Mouse (Mus musculus) heart, embryonic 15.5 days (tissue): Measurements from ENCODE around the gene Hivep3. TPM values are rescaled to one million over a fixed set of nuclear protein-coding genes. Genes with fewer than 3 reads are reported as not detected.

ENCODE experiments used
- ATAC-seq: fragments of 200-750 bp; cut with Nextera tagmentation; replicated peaks from 2 replicates; pipeline ENCODE4 v1.8.0; 2017; ENCODE audit warnings: low read depth, moderate TSS enrichment; ENCODE audit not compliant: insufficient number of reproducible peaks, insufficient read depth, low FRiP score
- H3K27ac ChIP-seq: fragments of 300-500 bp; sonication (generic); 2 replicates; pipeline ENCODE4 v1.5.1; 2015; ENCODE audit warnings: mild to moderate bottlenecking, inconsistent platforms
- H3K27me3 ChIP-seq: fragments of 300-500 bp; sonication (generic); 2 replicates; pipeline ENCODE4 v1.6.1; 2015; ENCODE audit warnings: inconsistent platforms
- H3K36me3 ChIP-seq: fragments of 300-500 bp; sonication (generic); 2 replicates; pipeline ENCODE4 v1.6.1; 2015; ENCODE audit warnings: mild to moderate bottlenecking, inconsistent platforms
- H3K4me1 ChIP-seq: fragments of 300-500 bp; sonication (generic); replicated peaks from 2 replicates; pipeline ENCODE4 v1.6.1; 2015; ENCODE audit warnings: inconsistent platforms
- H3K4me2 ChIP-seq: fragments of 300-500 bp; sonication (generic); 2 replicates; pipeline ENCODE4 v1.6.1; 2015; ENCODE audit warnings: inconsistent platforms, mild to moderate bottlenecking, moderate library complexity
- H3K4me3 ChIP-seq: fragments of 300-500 bp; sonication (generic); 2 replicates; pipeline ENCODE4 v1.5.1; 2015; ENCODE audit warnings: mild to moderate bottlenecking, inconsistent platforms
- H3K9ac ChIP-seq: fragments of 300-500 bp; sonication (generic); 2 replicates; pipeline ENCODE4 v1.6.1; 2015; ENCODE audit warnings: mild to moderate bottlenecking, inconsistent platforms
- H3K9me3 ChIP-seq: fragments of 300-500 bp; sonication (generic); replicated peaks from 2 replicates; pipeline ENCODE4 v1.6.1; 2016; ENCODE audit warnings: inconsistent platforms
- WGBS: fragments of 180-500 bp; shearing (Covaris S2); methylation state at CpG from one replicate; pipeline ENCODE4 v1.1.7; 2015; ENCODE audit warnings: mixed read lengths; 5-methylcytosine and 5-hydroxymethylcytosine counted together
- polyA plus RNA-seq: library from polyadenylated mRNA; unstranded; fragments of >200 nt; fragmentation: Nextera tagmentation; extraction: Ambion mirVana; gene quantifications from 2 replicates; pipeline ENCODE4 v1.2.1, GENCODE M21; 2015

The Hivep3 gene
- polyA plus RNA-seq, 1 experiment from 2014 or later: 6.7 TPM

DNA sequence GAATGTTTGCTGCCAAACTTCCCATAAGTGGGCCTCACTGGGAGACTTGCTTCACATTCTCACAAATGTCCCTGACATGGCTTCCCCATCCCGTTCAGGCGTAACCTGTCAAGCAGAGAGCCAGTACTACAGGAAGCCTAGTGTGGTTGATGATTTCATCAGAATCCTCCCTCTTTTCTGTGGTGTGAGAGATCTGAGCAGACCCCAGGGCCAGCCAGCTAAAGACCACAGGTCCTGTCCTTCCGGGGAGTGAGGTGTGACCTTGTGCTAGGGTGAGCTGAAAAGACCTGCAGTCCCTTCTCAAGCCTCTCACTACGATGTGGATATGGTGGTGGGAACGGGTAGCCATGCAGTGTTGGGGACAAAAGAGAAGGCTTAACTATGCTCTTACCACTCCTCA lies 348.9 kb downstream of the Hivep3 start:
- Histone ChIP-seq H3K4me3 (no peak overlapping the region), H3K27ac (no peak overlapping the region), H3K4me2 (no peak overlapping the region), H3K36me3 (no peaks in the 10 kb centered on the region), H3K27me3 (no peaks in the 10 kb centered on the region), H3K4me1 (0 out of 2 replicates have a peak, but pooled peaks cover 3% of the 10 kb centered on the region), H3K9me3 (no peaks in the 10 kb centered on the region), H3K9ac (no peak overlapping the region)
- ATAC-seq: no peak
- 71% methylated on average over 5 of the region's 5 CpGs for WGBS

DNA sequence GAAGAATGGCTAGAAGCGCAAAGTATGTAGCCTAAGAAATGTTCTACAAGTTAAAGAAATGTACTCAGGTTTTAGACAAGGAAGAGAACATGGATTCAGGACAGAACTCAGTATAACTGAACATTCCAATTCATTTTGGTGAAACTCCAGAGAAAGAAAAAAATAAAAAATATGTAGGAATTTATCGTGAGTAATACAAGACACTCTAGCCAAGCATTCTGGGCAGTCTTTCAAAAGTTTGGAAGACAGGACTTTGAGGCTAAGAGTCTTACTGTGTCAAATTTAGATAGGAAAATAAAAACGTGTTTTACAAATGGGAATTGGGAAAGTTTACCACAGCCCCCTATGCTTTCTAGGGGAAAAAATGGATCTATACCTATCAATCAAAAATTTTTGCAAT lies 350.1 kb downstream of the Hivep3 start:
- H3K4me2 ChIP-seq: no peak overlapping the region
- H3K27me3 ChIP-seq: no peaks in the 10 kb centered on the region
- no peak for ATAC-seq
- H3K9me3 ChIP-seq: no peaks in the 10 kb centered on the region
- H3K36me3 ChIP-seq: no peaks in the 10 kb centered on the region
- WGBS: 61% methylated on average over 3 of the region's 3 CpGs
- no peak overlapping the region for H3K4me3 ChIP-seq
- no peak overlapping the region for H3K27ac ChIP-seq
- H3K9ac ChIP-seq: no peak overlapping the region
- 0 out of 2 replicates have a peak, but pooled peaks cover 3% of the 10 kb centered on the region for H3K4me1 ChIP-seq

DNA sequence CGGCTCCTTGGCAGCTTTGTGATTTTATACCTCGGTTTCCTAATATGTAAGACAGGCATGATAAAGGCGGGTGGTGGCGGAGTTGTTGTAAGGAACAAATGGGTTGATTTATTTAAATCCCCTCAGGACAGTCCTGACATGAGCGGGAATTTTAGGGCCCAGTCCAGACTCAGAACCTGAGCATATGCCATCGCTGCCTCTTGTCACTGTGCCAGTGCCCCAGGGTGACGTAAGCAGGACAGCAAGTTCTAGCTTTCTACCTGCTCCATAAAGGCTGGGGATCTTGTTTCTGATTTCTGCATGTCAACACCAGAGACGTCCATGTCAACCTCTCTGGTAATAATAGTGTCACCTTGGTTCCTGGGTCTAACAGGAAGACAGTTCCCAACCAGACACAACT lies 356.0 kb downstream of the Hivep3 start:
- no peak overlapping the region for H3K9ac ChIP-seq
- no peak overlapping the region for H3K4me2 ChIP-seq
- no peak overlapping the region for H3K27ac ChIP-seq
- WGBS: 81% methylated on average over 8 of the region's 8 CpGs
- no peak overlapping the region for H3K4me3 ChIP-seq
- H3K36me3 ChIP-seq: no peaks in the 10 kb centered on the region
- H3K27me3 ChIP-seq: no peaks in the 10 kb centered on the region
- no peaks in the 10 kb centered on the region for H3K9me3 ChIP-seq
- ATAC-seq: no peak
- H3K4me1 ChIP-seq: peaks cover 18% of the 10 kb centered on the region

DNA sequence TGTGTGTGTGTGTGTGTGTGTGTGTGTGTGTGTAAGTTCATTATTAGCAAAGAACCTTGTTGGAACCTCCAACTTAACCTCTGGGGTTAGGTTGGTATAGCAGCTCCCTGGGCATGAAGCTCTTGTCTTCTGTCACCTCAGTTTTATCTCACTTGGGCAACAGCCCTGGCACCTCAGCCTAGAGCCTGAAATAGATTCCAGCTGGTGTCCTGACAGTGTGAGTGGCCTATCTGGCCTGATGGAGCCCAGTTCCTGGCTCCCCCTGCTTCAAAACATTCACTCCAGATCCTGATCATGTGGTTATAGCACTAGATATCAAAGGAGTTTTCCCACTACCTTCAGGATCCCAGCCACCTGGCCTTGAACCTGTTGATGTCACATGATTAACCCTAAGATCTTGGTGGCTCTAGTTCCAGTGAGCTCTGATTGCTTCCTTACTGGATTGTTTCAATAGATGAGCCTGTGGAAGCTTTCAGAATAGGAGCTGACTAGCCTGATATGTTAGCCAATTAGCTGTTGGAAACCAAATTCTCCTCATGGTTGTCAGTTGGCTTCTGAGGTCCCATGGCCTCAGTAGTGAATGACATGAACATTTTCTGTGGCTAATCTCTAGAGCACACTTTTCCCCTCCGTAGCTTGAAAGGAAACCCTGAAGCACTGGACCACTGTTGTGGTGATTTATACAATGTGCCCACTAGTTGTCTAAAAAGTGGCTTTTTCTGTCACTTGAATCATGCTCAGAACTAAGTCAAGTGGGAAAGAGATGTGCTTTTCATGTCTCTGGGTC lies 358.6 kb downstream of the Hivep3 start:
- Histone ChIP-seq H3K27me3 (no peaks in the 10 kb centered on the region), H3K4me2 (no peak overlapping the region), H3K4me3 (no peak overlapping the region), H3K9me3 (no peaks in the 10 kb centered on the region), H3K36me3 (no peaks in the 10 kb centered on the region), H3K9ac (no peak overlapping the region), H3K4me1 (peaks cover 18% of the 10 kb centered on the region), H3K27ac (peak overlapping the region; percentile 57; the same call in 1 of the 2 replicates)
- WGBS: 67% methylated on average over 1 of the region's 1 CpGs
- ATAC-seq: no peak; the same call in 1 of the 2 replicates

DNA sequence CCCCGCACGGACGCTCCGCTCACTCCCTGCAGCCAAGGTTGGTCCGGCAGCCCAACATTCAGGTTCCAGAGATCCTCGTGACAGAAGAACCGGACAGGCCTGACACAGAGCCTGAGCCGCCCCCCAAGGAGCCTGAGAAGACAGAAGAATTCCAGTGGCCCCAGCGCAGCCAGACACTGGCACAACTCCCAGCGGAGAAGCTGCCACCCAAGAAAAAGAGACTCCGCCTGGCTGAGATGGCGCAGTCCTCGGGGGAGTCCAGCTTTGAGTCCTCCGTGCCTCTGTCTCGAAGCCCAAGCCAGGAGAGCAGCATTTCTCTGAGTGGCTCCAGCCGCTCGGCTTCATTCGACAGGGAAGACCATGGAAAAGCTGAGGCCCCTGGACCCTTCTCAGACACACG lies 363.4 kb downstream of the Hivep3 start:
- Histone ChIP-seq H3K27me3 (no peaks in the 10 kb centered on the region), H3K4me2 (no peak overlapping the region), H3K27ac (no peak overlapping the region), H3K9ac (no peak overlapping the region), H3K4me1 (peaks cover 8% of the 10 kb centered on the region), H3K9me3 (0 out of 2 replicates have a peak, but pooled peaks cover 7% of the 10 kb centered on the region), H3K36me3 (no peaks in the 10 kb centered on the region), H3K4me3 (no peak overlapping the region)
- WGBS: 80% methylated on average over 19 of the region's 19 CpGs
- ATAC-seq: no peak

DNA sequence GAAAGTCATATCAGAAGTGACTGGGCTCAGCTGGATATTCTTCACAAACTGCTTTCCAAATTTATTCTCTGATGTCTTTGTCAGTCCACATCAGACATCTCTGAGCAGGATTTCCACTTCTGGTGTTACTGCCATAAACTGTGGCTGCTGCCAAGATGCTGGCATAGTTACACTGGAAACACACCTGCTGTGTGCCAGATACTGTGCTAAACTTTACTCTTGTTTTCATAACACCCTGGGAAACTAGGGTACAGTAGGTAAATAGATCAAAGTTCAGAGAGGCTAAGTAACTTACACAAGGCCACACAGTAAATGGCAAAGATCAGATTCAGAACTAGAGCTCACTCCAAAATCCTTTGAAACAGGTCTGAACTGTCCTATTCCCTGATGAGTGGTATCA lies 367.6 kb downstream of the Hivep3 start:
- Histone ChIP-seq H3K9ac (no peak overlapping the region), H3K27ac (no peak overlapping the region), H3K4me1 (no peaks in the 10 kb centered on the region), H3K36me3 (no peaks in the 10 kb centered on the region), H3K9me3 (0 out of 2 replicates have a peak, but pooled peaks cover 7% of the 10 kb centered on the region), H3K4me2 (no peak overlapping the region), H3K4me3 (no peak overlapping the region), H3K27me3 (no peaks in the 10 kb centered on the region)
- ATAC-seq: no peak

DNA sequence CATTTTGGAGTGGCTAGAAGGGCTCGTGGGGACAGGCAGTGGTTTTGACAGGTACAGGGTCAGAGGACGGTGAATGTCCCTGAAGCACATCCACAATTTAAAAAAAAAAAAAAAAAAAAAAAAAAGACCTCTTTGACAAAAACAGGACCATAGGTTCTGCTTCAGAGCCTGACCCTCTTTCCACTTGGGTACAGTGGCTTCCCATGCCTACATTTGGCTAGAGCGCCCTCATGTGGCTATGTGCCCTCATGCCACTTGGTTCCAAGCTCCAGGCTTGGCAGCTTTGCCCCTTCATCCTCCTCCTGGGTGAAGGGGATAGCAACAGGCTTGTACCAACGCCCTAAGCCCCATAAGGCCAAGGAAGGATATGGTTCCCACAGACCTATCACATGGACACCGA lies 371.0 kb downstream of the Hivep3 start:
- Histone ChIP-seq H3K9me3 (no peaks in the 10 kb centered on the region), H3K4me1 (no peaks in the 10 kb centered on the region), H3K27me3 (no peaks in the 10 kb centered on the region), H3K4me2 (no peak overlapping the region), H3K36me3 (no peaks in the 10 kb centered on the region), H3K9ac (no peak overlapping the region), H3K27ac (no peak overlapping the region), H3K4me3 (no peak overlapping the region)
- ATAC-seq: no peak
- 46% methylated on average over 5 of the region's 5 CpGs for WGBS

DNA sequence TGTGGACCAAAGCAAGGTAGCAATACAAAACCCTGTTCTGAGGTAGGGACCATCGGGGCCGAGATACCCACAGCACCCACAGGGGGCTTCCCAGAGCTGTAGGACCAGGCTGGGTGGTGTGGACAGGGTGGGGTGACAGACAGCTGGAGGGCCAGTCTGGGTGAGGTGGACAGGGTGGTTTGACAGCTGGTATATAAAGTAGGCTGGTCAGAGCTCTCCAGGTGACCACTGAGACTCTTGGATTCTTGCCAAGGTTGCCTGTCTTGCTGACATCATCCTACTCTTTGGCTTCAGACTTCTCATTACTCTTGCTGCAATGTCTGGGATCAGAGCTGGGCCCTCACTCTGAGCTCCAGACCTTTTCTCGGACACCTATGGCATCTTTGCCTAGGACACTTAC lies 372.8 kb downstream of the Hivep3 start:
- 90% methylated on average over 3 of the region's 3 CpGs for WGBS
- no peak overlapping the region for H3K4me3 ChIP-seq
- H3K27ac ChIP-seq: no peak overlapping the region
- no peak overlapping the region for H3K9ac ChIP-seq
- H3K4me1 ChIP-seq: no peaks in the 10 kb centered on the region
- H3K9me3 ChIP-seq: no peaks in the 10 kb centered on the region
- no peaks in the 10 kb centered on the region for H3K27me3 ChIP-seq
- ATAC-seq: no peak
- H3K36me3 ChIP-seq: no peaks in the 10 kb centered on the region
- H3K4me2 ChIP-seq: no peak overlapping the region

DNA sequence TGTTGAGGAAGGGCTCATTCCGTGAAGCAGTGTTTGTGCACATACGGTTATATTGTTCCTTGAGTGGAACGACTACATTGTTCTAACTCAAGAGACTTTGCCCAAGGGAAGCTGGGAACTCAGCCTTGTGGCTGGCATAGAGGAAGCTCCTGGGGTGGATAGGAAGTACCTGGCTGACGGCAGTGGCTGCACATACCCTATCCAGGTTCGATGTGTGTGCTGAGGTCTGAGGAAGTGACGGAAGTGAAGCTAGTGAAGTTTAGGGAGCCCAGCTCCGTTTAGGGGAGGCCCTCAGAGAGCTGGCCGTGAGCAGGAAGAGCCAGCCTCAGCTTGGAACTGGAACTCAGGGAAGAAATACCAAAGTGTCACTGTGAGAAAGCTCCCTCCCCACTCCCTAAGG lies 374.2 kb downstream of the Hivep3 start:
- Histone ChIP-seq H3K4me2 (no peak overlapping the region), H3K9ac (no peak overlapping the region), H3K27me3 (no peaks in the 10 kb centered on the region), H3K9me3 (no peaks in the 10 kb centered on the region), H3K4me3 (no peak overlapping the region), H3K36me3 (no peaks in the 10 kb centered on the region), H3K27ac (no peak overlapping the region), H3K4me1 (no peaks in the 10 kb centered on the region)
- WGBS: 67% methylated on average over 8 of the region's 8 CpGs
- ATAC-seq: no peak

DNA sequence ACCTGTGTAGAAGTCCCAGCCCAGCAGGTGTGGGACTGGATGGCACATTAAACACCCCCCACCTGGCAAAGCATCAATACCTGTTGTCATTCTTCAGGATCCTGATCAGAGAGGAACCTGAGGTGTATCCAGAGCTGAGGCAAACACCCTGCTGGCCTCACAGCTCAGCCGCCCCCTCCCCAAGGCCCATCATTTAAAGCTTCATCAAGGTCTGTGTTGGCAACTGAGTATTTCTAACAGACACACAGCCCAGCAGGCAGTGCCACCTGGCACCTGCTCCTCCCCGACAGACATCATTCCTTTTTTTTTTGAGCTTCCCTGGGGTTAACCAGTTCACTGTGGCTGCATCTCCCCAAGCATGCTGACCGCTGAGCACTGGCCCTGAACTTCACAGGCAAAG lies 381.9 kb downstream of the Hivep3 start:
- Histone ChIP-seq H3K27me3 (no peaks in the 10 kb centered on the region), H3K27ac (no peak overlapping the region), H3K4me2 (no peak overlapping the region), H3K9ac (no peak overlapping the region), H3K9me3 (no peaks in the 10 kb centered on the region), H3K36me3 (no peaks in the 10 kb centered on the region), H3K4me3 (no peak overlapping the region), H3K4me1 (no peaks in the 10 kb centered on the region)
- 73% methylated on average over 3 of the region's 3 CpGs for WGBS
- no peak for ATAC-seq

DNA sequence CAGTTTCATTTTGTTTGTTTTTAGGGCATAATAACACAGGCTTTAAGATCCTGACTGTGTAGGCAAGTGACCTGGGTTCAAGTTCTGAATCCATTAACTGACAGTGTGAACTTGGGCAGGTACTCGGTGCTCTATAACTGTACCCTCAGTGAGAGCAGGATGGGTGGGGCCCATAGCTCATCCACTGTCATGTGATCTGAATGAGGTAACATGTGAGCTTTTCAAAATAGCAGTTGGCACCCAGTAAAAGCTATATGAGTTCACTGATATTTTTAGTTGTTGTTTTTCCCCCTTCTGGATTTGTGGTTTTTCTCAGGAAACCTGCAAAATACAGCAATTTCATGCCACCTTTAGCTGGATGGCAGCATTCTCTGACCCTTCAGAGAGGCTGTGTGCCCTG lies 382.7 kb downstream of the Hivep3 start:
- 62% methylated on average over 1 of the region's 1 CpGs for WGBS
- no peak overlapping the region for H3K27ac ChIP-seq
- no peak for ATAC-seq

DNA sequence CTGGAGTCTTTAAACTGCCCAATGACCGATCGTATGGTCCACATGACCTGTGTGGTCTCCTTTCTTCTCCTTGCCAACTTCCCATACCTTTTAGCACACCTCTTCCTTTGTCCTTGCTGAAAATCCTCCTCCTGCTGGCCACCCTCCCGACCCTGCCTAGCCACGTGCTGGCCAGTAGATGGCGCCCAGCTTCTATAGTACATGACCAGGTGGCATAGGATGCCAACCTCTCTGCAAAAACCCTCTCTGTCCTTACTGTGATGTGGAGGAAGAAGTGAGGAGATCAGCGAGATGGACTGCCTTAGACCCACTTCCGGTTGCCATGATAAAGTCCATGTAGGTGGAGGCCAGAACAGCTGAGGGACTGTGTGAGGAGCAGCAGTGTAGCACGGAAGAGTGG lies 386.7 kb downstream of the Hivep3 start:
- Histone ChIP-seq H3K9me3 (no peaks in the 10 kb centered on the region), H3K9ac (no peak overlapping the region), H3K36me3 (no peaks in the 10 kb centered on the region), H3K4me3 (no peak overlapping the region), H3K27ac (no peak overlapping the region), H3K27me3 (no peaks in the 10 kb centered on the region), H3K4me1 (peaks cover 7% of the 10 kb centered on the region; the same call in 1 of the 2 replicates), H3K4me2 (no peak overlapping the region)
- ATAC-seq: no peak
- WGBS: 25% methylated on average over 8 of the region's 8 CpGs

More for the DNA sequence above, 382.7 kb downstream of the Hivep3 start:
- Histone ChIP-seq H3K4me1 (no peaks in the 10 kb centered on the region), H3K9me3 (no peaks in the 10 kb centered on the region), H3K4me3 (no peak overlapping the region), H3K36me3 (no peaks in the 10 kb centered on the region), H3K9ac (no peak overlapping the region), H3K27me3 (no peaks in the 10 kb centered on the region), H3K4me2 (no peak overlapping the region)
